Mouse (Mus musculus) c-Kit-negative CD71-positive TER-119-positive erythroid progenitor cells, embryonic 14.5 days (primary cell): ENCODE measurements around the gene Vmn2r101.

Experiments
- DNase-seq: peaks from one replicate; pipeline ENCODE4 v3.0.0-alpha.2; 2013; ENCODE audit warnings: low read depth, low spot score

The Vmn2r101 gene

DNA sequence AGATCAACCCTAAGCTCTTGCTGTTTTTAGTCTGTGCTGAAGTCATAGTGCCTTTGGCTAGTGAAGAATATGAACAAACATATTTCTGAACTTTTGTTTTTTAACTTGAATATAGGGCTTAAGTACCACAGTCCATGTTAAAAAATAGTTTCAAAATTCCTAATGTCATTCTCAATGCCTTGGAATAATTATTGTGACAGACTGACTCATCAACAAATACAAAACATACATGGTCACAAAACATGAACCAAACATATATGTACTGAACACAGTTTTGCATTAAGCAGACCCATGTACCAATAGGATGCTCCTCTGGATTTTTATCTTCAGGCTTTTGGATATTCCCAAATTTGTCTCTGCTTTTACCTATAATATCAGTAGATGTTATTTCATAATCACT, at the start of gene Vmn2r101:
Vmn2r101 (plus strand) TSS at position 301 of the 400 bp plus-strand sequence.
- no peak for DNase-seq

DNA sequence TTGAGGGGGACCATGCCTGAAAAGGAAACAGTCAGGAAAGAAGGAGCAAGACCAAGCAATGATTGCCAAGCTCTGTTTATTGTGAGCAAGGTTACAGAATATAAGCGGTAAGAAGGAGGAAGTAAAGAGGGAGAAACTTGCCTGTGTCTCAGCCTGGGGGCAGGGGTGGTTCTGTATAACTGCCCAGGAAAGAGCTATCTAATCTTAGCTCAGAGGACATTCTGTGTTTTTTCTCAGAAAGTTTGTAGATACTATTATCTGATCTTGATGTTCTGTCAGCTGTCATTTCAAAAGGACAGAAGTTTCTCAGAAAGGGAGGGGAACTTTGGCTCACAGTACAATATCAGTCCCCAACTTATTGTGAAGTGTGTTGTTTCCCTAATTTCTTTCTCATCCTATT, 52.3 kb downstream of the Vmn2r101 start:
- no peak for DNase-seq

DNA sequence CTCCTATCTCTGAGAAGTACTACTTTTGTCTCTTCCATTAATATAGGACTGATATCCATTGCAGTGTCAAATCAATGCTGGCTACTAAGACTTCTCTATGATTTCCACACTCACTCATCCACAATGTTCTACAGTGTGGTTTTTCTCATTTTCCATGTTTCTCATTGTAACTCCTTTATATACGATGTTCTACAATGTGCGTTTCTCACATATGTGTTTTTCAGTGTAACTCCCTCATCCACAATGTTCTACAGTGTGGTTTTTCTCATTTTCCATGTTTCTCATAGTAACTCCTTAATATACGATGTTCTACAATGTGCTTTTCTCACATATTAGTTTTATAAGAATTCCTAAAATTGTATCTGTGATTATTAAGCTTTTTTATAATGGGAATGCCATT, 81.4 kb downstream of the Vmn2r101 start:
- DNase-seq = no peak

DNA sequence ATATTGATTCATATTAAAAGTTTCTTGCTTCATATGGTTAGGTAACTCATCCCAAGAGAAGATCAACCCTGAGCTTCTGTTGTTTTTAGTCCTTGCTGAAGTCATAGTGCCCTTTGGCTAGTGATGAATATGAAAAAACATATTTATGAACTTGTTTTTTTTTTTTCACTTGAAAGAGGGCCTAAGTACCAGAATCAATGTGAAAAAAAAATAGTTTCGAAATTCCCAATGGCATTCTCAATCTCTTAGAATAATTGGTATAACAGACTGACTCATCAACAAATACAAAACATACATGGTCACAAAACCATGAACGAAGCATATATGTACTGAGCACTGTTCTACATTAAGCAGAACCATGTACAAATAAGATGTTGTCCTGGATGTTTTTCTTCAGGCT, 83.0 kb downstream of the Vmn2r101 start, which contains the start of gene Vmn2r102:
Vmn2r102 (plus strand) TSS at position 301 of the 400 bp plus-strand sequence.
- no peak for DNase-seq
